In the genomic region with DNA sequence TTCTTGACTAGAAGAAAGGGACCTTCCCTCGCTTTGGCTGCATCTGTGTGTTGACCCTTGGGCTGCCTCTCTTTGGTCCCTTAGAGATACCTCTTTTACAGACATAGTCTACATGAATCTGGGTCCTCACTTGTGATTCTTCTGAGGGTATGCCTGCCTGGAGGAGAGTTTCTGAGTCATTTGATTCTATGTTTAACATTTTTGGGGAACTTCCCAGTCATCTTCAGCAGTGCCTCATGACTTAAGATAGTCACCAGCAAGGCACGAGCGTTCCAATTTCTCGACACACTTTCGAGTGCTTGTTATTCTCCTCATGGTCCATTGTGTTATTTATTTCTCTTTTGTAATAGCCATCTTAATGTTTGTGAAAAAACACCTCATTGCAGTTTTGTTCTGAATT, we compare ENCODE assay signal across 21 mouse cellular contexts.
DNase-seq lines count a peak whose midpoint lies in the region; TF ChIP-seq lines count a peak whose summit lies in the region.
"Had no signal": no experiment of that assay in that cellular context is flagged by ENCODE, and none has a peak within 500 bp of the region (broad histone marks: within the 10 kb centered on the region; RNA-seq: fewer than 3 reads in every experiment).

No protein-coding gene starts in this region.

- no peak for TF ChIP-seq CTCF in olfactory bulb, adult 2 months (IDR thresholded peaks at IDR 0.05; ENCODE audit: insufficient read depth, low read depth, low read length)

- H3K4me1 ChIP-seq in olfactory bulb, adult 2 months (ENCODE audit: control insufficient read depth, insufficient read depth, low read length): peaks cover 10% of the 10 kb centered on the region
- H3K4me1 ChIP-seq: embryonic facial prominence, embryonic 10.5 days; forebrain, embryonic 10.5 days; heart, embryonic 12.5 days; limb, embryonic 10.5 days; liver, embryonic 15.5 days; neural tube, embryonic 13.5 days had no signal

- no peak for TF ChIP-seq POLR2A in olfactory bulb, adult 2 months (IDR thresholded peaks at IDR 0.05; ENCODE audit: insufficient read depth, low read depth, low read length)

- peak; percentile 31 to 59 for DNase-seq in left cerebral cortex, adult 9 months (ENCODE audit: low spot score in 2 of 2)
- DNase-seq in left cerebral cortex, adult 11 months (ENCODE audit: low spot score): no peak
- DNase-seq in frontal cortex, postnatal 36 days (ENCODE audit: low spot score in 2 of 2): peak; percentile 21 to 72
- DNase-seq in gastrocnemius, postnatal 36 days: no peak
- no peak for DNase-seq in B cell, adult 2 months
- DNase-seq in layer of hippocampus, postnatal 25 days (ENCODE audit: extremely low spot score in 1 of 2, low spot score in 1 of 2): no peak
- DNase-seq: cerebellum, adult 11 months; cerebellum, adult 9-11 months; forebrain, postnatal 0 days; kidney, postnatal 25 days; liver; thymus, postnatal 25 days had no signal

- intact Hi-C loops in gastrocnemius, postnatal 36 days (cut with DNase I): no loop called here

- H3K4me3 ChIP-seq in olfactory bulb, adult 2 months (ENCODE audit: insufficient read depth, low read depth, low read length): no peak overlapping the region
- H3K4me3 ChIP-seq: embryonic facial prominence, embryonic 10.5 days; forebrain, embryonic 10.5 days; heart, embryonic 12.5 days; limb, embryonic 10.5 days; liver, embryonic 15.5 days; midbrain, embryonic 10.5 days; myocyte; neural tube, embryonic 13.5 days had no signal

- 47% methylated on average over 5 of the region's 5 CpGs for WGBS in olfactory bulb, adult 2 months

- peak overlapping the region; percentile 64; the same call in 1 of the 2 replicates for H3K27ac ChIP-seq in olfactory bulb, adult 2 months (ENCODE audit: insufficient read depth, low read depth, low read length)
- H3K27ac ChIP-seq: embryonic facial prominence, embryonic 10.5 days; forebrain, embryonic 10.5 days; limb, embryonic 10.5 days; liver, embryonic 15.5 days; midbrain, embryonic 10.5 days; neural tube, embryonic 13.5 days had no signal

Comparison
In these comparisons a context has a peak if more than half of its experiments do, and no peak if none do; other contexts are left out.
1. DNase-seq: peak in left cerebral cortex, adult 9 months (2 of 2) and frontal cortex, postnatal 36 days (2 of 2); none in left cerebral cortex, adult 11 months (single experiment), gastrocnemius, postnatal 36 days (0 of 2), B cell, adult 2 months (0 of 2) and layer of hippocampus, postnatal 25 days (0 of 2).